Mouse (Mus musculus): ENCODE results near the gene Prex1. TPM values are rescaled to one million over a fixed set of nuclear protein-coding genes. Genes with fewer than 3 reads are reported as not detected.
A peak's percentile ranks its signal among the peaks of the same experiment; 100 is the strongest.

The Prex1 gene
- polyA plus RNA-seq, 1 experiment from 2014 or later, result 11.6 TPM

DNA sequence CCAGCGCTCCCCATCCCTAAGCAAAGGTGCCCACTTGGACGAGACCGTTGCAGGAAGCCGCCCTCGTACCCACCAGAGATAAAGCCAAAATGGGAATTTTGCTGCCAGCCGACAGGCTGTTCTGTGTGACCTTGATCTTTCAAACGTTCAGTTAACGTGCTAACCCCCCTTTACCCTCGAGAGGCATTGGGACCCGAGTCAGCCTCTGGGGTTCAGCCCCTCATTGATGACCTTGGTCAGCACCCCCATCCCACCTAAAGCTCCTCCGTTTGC is 731 bp upstream of the Prex1 start:
- no peak for ATAC-seq (replicated peaks; ENCODE audit: extremely low read depth, insufficient read depth, low FRiP score)
- Histone ChIP-seq H3K9ac (ENCODE audit: low read length) (peak overlapping the region; percentile 82), H3K4me3 (ENCODE audit: low read length) (peak overlapping the region; percentile 63), H3K27ac (ENCODE audit: low read length) (peak overlapping the region; percentile 85), H3K9me3 (replicated peaks; ENCODE audit: control insufficient read depth, low read length) (no peaks in the 10 kb centered on the region), H3K4me1 (ENCODE audit: control insufficient read depth, insufficient read depth, low read length) (peaks cover 10% of the 10 kb centered on the region), H3K27me3 (ENCODE audit: control insufficient read depth, insufficient read depth, low read length) (no peaks in the 10 kb centered on the region), H3K36me3 (ENCODE audit: control insufficient read depth, insufficient read depth) (no peaks in the 10 kb centered on the region), H3K4me2 (ENCODE audit: low read depth, low read length) (peak overlapping the region; percentile 89)
- 4% methylated on average over 11 of the region's 11 CpGs for WGBS

DNA sequence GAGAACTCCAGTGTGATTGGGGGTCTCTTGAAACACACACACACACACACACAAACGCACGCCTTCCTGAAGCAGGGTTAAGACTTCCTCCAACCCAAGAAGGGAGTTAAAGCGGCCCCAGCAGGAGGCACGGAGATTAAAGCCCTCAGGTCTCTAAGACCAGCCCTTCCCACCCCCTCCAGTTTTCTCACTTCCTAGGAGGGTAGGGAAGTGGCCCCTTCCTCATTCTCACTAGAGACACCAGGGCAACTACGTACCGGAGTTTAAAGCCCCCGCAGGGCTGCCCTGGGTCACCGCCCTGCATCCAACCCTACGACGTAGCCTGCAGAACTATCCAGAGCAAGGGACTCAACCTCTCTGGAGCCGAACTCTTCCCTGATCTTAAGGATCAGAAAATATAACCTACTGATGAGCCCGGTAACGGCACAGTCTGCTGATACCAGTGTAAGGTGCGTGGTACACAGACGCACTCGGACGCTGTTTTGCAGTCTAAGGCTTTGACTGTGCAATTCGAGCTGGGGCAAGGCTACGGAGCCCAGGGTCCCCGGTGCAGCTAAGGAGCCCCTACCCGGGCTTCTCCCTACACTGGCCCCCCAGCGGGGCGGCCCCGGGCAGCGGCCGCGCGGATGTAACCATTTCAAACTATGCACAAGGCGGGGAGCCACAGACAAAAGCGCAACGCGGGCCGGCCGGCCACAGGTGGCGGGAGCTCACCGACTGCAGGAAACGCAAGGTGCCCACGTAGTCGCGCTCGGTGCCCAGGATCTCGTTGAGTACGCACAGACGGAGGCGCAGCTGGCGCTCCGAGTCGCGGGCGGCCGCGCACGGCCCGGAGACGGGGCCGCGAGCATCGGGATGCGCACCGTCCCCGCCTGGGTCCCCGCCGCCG is 587 bp downstream of the Prex1 start:
- no peaks in the 10 kb centered on the region for H3K27me3 ChIP-seq (ENCODE audit: control insufficient read depth, insufficient read depth, low read length)
- peak overlapping the region; percentile 85 for H3K9ac ChIP-seq (ENCODE audit: low read length)
- peak overlapping the region; percentile 94 for H3K4me2 ChIP-seq (ENCODE audit: low read depth, low read length)
- ATAC-seq (replicated peaks; ENCODE audit: extremely low read depth, insufficient read depth, low FRiP score), result peak; percentile 25
- H3K4me1 ChIP-seq (ENCODE audit: control insufficient read depth, insufficient read depth, low read length), result peaks cover 10% of the 10 kb centered on the region
- under 1% methylated on average over 64 of the region's 64 CpGs for WGBS
- peak overlapping the region; percentile 64 for H3K27ac ChIP-seq (ENCODE audit: low read length)
- no peaks in the 10 kb centered on the region for H3K9me3 ChIP-seq (replicated peaks; ENCODE audit: control insufficient read depth, low read length)
- peak overlapping the region; percentile 81 for H3K4me3 ChIP-seq (ENCODE audit: low read length)
- no peaks in the 10 kb centered on the region for H3K36me3 ChIP-seq (ENCODE audit: control insufficient read depth, insufficient read depth)

DNA sequence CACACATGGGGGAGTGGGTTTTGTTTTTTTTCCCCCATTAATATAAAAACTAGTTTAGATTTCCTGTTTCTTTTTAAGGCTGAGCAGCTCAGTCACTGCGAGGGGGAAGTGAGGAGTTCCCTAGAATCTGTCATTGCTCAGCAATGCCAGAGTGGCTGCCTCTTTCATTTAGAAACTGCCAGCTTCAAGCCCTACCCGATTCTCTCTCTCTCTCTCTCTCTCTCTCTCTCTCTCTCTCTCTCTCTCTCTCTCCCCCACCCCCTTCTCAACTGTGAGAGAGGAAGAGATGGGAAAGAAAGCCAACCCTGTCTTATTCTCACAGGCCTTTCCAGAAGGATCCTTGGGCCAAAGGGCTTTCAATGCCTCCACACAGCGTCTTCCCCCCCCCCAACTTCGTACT is 1.3 kb downstream of the Prex1 start:
- peak overlapping the region; percentile 34 for H3K27ac ChIP-seq (ENCODE audit: low read length)
- 3% methylated on average over 4 of the region's 4 CpGs for WGBS

DNA sequence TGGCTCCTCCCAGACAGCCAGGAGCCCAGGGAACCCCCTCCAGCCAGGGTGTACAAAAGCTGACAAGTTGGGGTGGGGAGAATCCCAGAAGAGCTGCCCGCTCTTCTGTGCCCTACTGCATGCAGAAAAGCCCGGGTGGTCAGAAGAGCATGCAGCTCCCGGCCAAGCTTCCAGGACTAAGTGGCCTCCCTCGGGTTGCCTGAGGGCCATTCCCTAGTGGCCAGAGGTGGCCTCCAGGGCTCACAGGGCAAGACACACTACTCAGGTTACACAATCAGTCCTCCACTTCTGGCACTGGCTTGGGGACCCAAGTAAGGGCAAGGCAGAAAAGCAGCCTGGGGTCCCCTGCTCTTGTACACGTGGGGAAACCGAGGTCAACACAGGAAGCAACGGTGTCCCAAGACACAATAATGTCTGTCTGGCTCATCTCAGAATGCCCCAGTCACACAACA is 1.9 kb downstream of the Prex1 start:
- peak overlapping the region; percentile 81 for H3K4me3 ChIP-seq (ENCODE audit: low read length)
- no peaks in the 10 kb centered on the region for H3K27me3 ChIP-seq (ENCODE audit: control insufficient read depth, insufficient read depth, low read length)
- no peaks in the 10 kb centered on the region for H3K9me3 ChIP-seq (replicated peaks; ENCODE audit: control insufficient read depth, low read length)
- peaks cover 10% of the 10 kb centered on the region for H3K4me1 ChIP-seq (ENCODE audit: control insufficient read depth, insufficient read depth, low read length)
- no peak for ATAC-seq (replicated peaks; ENCODE audit: extremely low read depth, insufficient read depth, low FRiP score)
- peak overlapping the region; percentile 94 for H3K4me2 ChIP-seq (ENCODE audit: low read depth, low read length)
- H3K27ac ChIP-seq (ENCODE audit: low read length), result no peak overlapping the region
- H3K36me3 ChIP-seq (ENCODE audit: control insufficient read depth, insufficient read depth), result no peaks in the 10 kb centered on the region
- H3K9ac ChIP-seq (ENCODE audit: low read length), result peak overlapping the region; percentile 30; the same call in 1 of the 2 replicates
- WGBS, result 34% methylated on average over 7 of the region's 7 CpGs

More for the DNA sequence above, 1.3 kb downstream of the Prex1 start:
- Histone ChIP-seq H3K27me3 (ENCODE audit: control insufficient read depth, insufficient read depth, low read length) (no peaks in the 10 kb centered on the region), H3K4me2 (ENCODE audit: low read depth, low read length) (peak overlapping the region; percentile 94), H3K9me3 (replicated peaks; ENCODE audit: control insufficient read depth, low read length) (no peaks in the 10 kb centered on the region), H3K36me3 (ENCODE audit: control insufficient read depth, insufficient read depth) (no peaks in the 10 kb centered on the region), H3K4me1 (ENCODE audit: control insufficient read depth, insufficient read depth, low read length) (peaks cover 10% of the 10 kb centered on the region), H3K9ac (ENCODE audit: low read length) (peak overlapping the region; percentile 85; the same call in 1 of the 2 replicates), H3K4me3 (ENCODE audit: low read length) (peak overlapping the region; percentile 81)
- ATAC-seq (replicated peaks; ENCODE audit: extremely low read depth, insufficient read depth, low FRiP score), result no peak

DNA sequence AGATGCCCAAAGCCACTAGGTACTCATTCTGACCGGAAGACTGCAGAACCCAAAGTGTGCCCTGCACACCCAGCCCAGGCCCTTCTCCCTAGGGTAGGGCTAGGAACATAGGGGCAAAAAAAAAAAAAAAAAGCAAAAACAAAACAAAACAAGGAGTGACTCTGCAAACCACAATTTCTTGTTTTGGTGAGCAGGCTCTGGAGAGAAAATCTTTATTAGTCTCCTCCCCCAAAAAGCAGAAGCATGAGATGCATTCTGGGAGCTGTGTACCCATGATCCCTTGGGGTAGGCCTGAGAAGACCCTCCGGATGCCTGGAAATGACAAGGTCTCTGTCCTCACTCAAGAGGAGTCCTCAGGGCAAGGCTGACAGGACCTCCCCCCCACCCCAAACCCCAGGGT is 3.7 kb downstream of the Prex1 start:
- Histone ChIP-seq H3K27me3 (ENCODE audit: control insufficient read depth, insufficient read depth, low read length) (no peaks in the 10 kb centered on the region), H3K4me2 (ENCODE audit: low read depth, low read length) (no peak overlapping the region), H3K9me3 (replicated peaks; ENCODE audit: control insufficient read depth, low read length) (0 out of 2 replicates have a peak, but pooled peaks cover 2% of the 10 kb centered on the region), H3K36me3 (ENCODE audit: control insufficient read depth, insufficient read depth) (peaks cover 5% of the 10 kb centered on the region), H3K27ac (ENCODE audit: low read length) (no peak overlapping the region), H3K4me3 (ENCODE audit: low read length) (no peak overlapping the region), H3K4me1 (ENCODE audit: control insufficient read depth, insufficient read depth, low read length) (peaks cover 9% of the 10 kb centered on the region), H3K9ac (ENCODE audit: low read length) (no peak overlapping the region)
- 90% methylated on average over 2 of the region's 2 CpGs for WGBS
- ATAC-seq (replicated peaks; ENCODE audit: extremely low read depth, insufficient read depth, low FRiP score), result no peak

DNA sequence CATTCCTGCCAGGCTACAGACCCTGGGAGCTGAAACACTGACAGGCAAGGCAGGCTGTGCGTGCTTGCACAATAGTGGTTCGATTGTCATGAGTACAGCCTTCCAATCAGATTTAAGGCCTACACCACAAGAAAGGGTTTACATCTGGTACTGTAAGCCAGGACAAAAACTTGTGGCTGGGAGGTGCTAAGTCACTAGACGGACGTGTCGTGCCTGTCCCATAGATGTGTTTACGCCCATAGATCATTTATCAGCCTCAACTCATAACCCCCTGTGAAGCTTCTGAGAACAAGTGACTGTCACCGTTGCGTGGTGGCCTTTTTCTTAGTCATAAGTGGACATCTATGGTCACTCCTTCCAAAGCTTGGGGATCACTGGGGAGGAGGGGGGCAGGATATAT is 5.3 kb downstream of the Prex1 start:
- H3K27ac ChIP-seq (ENCODE audit: low read length), result no peak overlapping the region
- no peak overlapping the region for H3K9ac ChIP-seq (ENCODE audit: low read length)
- ATAC-seq (replicated peaks; ENCODE audit: extremely low read depth, insufficient read depth, low FRiP score), result no peak
- H3K4me2 ChIP-seq (ENCODE audit: low read depth, low read length), result no peak overlapping the region
- H3K27me3 ChIP-seq (ENCODE audit: control insufficient read depth, insufficient read depth, low read length), result no peaks in the 10 kb centered on the region
- 75% methylated on average over 8 of the region's 8 CpGs for WGBS
- H3K9me3 ChIP-seq (replicated peaks; ENCODE audit: control insufficient read depth, low read length), result 0 out of 2 replicates have a peak, but pooled peaks cover 5% of the 10 kb centered on the region
- peaks cover 6% of the 10 kb centered on the region for H3K36me3 ChIP-seq (ENCODE audit: control insufficient read depth, insufficient read depth)
- peaks cover 6% of the 10 kb centered on the region for H3K4me1 ChIP-seq (ENCODE audit: control insufficient read depth, insufficient read depth, low read length)
- H3K4me3 ChIP-seq (ENCODE audit: low read length), result no peak overlapping the region

DNA sequence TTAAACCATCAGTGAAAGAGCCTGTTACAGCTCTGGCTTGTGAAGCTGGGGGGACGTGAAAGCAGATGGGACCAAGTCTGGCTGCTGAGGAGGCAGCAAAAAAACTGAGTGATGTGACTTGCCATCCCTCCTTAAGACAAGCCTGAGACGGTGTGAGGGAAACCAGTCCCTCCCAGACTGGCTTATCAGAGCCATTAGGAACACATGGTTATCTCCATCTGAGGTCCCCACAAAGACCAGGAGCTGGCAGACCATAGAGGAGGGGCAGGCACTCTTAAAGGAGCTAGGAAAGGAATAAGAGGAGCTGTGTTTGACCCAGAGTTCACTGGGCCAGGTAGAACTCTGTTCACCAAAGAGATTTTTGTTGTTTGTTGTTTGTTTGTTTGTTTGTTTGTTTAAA is 7.1 kb downstream of the Prex1 start:
- Histone ChIP-seq H3K9ac (ENCODE audit: low read length) (no peak overlapping the region), H3K4me2 (ENCODE audit: low read depth, low read length) (no peak overlapping the region), H3K4me1 (ENCODE audit: control insufficient read depth, insufficient read depth, low read length) (peaks cover 8% of the 10 kb centered on the region), H3K36me3 (ENCODE audit: control insufficient read depth, insufficient read depth) (peaks cover 6% of the 10 kb centered on the region), H3K27me3 (ENCODE audit: control insufficient read depth, insufficient read depth, low read length) (no peaks in the 10 kb centered on the region), H3K9me3 (replicated peaks; ENCODE audit: control insufficient read depth, low read length) (0 out of 2 replicates have a peak, but pooled peaks cover 5% of the 10 kb centered on the region), H3K27ac (ENCODE audit: low read length) (no peak overlapping the region), H3K4me3 (ENCODE audit: low read length) (no peak overlapping the region)
- 46% methylated on average over 2 of the region's 2 CpGs for WGBS
- no peak for ATAC-seq (replicated peaks; ENCODE audit: extremely low read depth, insufficient read depth, low FRiP score)

DNA sequence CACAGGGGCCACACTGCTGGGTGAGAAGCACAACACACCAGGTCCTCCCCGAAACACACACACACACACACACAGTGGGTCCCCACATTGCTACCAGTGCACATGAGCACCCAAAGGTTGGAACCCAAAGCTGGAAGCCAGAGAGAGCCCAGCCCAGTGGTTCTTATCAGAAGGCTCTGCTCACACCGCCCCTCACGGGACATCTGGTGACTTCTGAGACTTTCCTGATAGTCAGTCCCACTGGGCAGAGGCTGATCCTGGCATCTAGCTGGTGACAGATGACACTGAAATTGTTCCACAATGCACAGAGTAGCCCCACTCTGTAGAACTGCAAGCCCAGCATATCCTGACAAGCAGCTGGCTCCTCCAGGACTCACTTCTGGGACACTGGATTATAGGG is 10.1 kb downstream of the Prex1 start:
- Histone ChIP-seq H3K4me3 (ENCODE audit: low read length) (no peak overlapping the region), H3K27ac (ENCODE audit: low read length) (no peak overlapping the region), H3K36me3 (ENCODE audit: control insufficient read depth, insufficient read depth) (peaks cover 6% of the 10 kb centered on the region), H3K9me3 (replicated peaks; ENCODE audit: control insufficient read depth, low read length) (0 out of 2 replicates have a peak, but pooled peaks cover 5% of the 10 kb centered on the region), H3K9ac (ENCODE audit: low read length) (no peak overlapping the region), H3K27me3 (ENCODE audit: control insufficient read depth, insufficient read depth, low read length) (no peaks in the 10 kb centered on the region), H3K4me1 (ENCODE audit: control insufficient read depth, insufficient read depth, low read length) (peaks cover 8% of the 10 kb centered on the region), H3K4me2 (ENCODE audit: low read depth, low read length) (no peak overlapping the region)
- WGBS, result 51% methylated on average over 3 of the region's 3 CpGs
- no peak for ATAC-seq (replicated peaks; ENCODE audit: extremely low read depth, insufficient read depth, low FRiP score)

DNA sequence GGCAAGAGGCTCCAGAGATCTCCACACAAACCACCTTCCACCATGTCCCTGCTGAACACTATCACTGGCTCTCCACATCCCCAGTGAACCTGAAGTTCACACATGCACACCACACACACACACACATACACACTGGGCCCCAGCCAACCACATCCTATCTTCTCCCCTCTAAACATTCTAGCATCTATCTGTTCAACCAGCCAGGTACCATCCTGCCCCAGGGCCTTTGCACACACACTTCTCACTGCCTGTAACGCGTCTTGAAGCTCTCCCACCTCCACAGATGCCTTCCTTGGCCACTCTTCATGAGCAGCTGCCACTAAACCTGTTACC is 11.6 kb downstream of the Prex1 start:
- H3K4me1 ChIP-seq (ENCODE audit: control insufficient read depth, insufficient read depth, low read length), result peaks cover 8% of the 10 kb centered on the region
- 0 out of 2 replicates have a peak, but pooled peaks cover 5% of the 10 kb centered on the region for H3K9me3 ChIP-seq (replicated peaks; ENCODE audit: control insufficient read depth, low read length)
- no peaks in the 10 kb centered on the region for H3K27me3 ChIP-seq (ENCODE audit: control insufficient read depth, insufficient read depth, low read length)
- 97% methylated on average over 2 of the region's 2 CpGs for WGBS
- no peak overlapping the region for H3K4me2 ChIP-seq (ENCODE audit: low read depth, low read length)
- no peak overlapping the region for H3K27ac ChIP-seq (ENCODE audit: low read length)
- no peak overlapping the region for H3K9ac ChIP-seq (ENCODE audit: low read length)
- H3K4me3 ChIP-seq (ENCODE audit: low read length), result no peak overlapping the region
- ATAC-seq (replicated peaks; ENCODE audit: extremely low read depth, insufficient read depth, low FRiP score), result no peak
- H3K36me3 ChIP-seq (ENCODE audit: control insufficient read depth, insufficient read depth), result peaks cover 6% of the 10 kb centered on the region
